Mouse (Mus musculus): ENCODE data around the gene Auh.

GRCm38 (mm10) chr13:52819901-52820300 is 109.6 kb downstream of the Auh start:
- no peak for TF ChIP-seq CTCF (IDR thresholded peaks at IDR 0.05; ENCODE audit: low read depth, low read length)
- no peak for TF ChIP-seq POLR2A (IDR thresholded peaks at IDR 0.05; ENCODE audit: extremely low read depth, insufficient read depth, low read length)

Measured in liver, adult 2 months (tissue).